Mouse (Mus musculus) erythroblast, embryonic 14.5 days (primary cell): ENCODE data around the gene Tmcc2.

ENCODE experiments used
- GATA1 ChIP-seq: IDR thresholded peaks from 2 replicates; pipeline ENCODE4 v1.6.1; 2012; ENCODE audit warnings: low read length, inconsistent platforms, mixed read lengths
- TAL1 ChIP-seq: IDR thresholded peaks from 3 replicates; pipeline ENCODE4 v1.6.1; 2012; ENCODE audit warnings: low read length, inconsistent platforms, mixed read lengths

GRCm38 (mm10) chr1:132372896-132373534 lies 18.1 kb downstream of the Tmcc2 start:
- no peak for TF ChIP-seq TAL1
- TF ChIP-seq GATA1 = no peak
